Mouse (Mus musculus) hematopoietic stem cell, adult 5-6 weeks (primary cell): Measurements from ENCODE around the gene P2ry6. TPM values are rescaled to one million over a fixed set of nuclear protein-coding genes. Genes with fewer than 3 reads are reported as not detected.
A peak's percentile ranks its signal among the peaks of the same experiment; 100 is the strongest.

ENCODE experiments used
- ATAC-seq, 2 experiments: fragments of 125-278 bp in 1 of 2; replicated peaks in 1 of 2; 2 replicates each; pipeline ENCODE4 v1.8.0; 2016 to 2017; ENCODE audit warnings: inconsistent platforms in 2 of 2, mild to moderate bottlenecking in 2 of 2, moderate number of reproducible peaks in 2 of 2, low read depth in 1 of 2, moderate TSS enrichment in 1 of 2; ENCODE audit not compliant: low FRiP score in 2 of 2, poor library complexity in 2 of 2, severe bottlenecking in 2 of 2, insufficient read depth in 1 of 2, low TSS enrichment in 1 of 2
- total RNA-seq: library from RNA; stranded (forward); fragments of 172-1452, 232-1000 nt; gene quantifications from 2 replicates; pipeline ENCODE4 v1.2.3, GENCODE M21; 2017

Gene P2ry6
- total RNA-seq, 1 experiment from 2014 or later, result not detected

GRCm38 (mm10) chr7:100929639-100930303 is 44.7 kb downstream of the P2ry6 start:
- no peak for ATAC-seq

DNA sequence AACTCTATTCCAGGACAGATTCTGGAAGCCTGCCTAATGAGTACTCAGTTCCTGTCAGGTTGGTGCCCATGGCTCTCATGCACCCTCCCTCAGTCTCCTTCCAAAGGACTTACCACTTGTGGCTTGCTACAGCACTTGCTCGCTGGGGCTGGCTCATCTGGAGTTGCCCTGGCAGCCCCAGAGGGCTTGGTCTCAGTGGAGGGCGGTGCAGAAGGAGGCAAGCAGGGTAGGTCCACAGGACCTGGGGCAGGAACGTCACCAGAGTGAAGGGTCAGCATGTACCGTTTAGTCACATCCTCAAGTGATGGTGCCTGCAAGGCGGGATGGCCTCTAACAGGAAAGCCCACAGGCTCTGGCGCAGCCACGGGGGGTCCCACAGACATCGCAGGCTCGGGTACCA is 46.0 kb downstream of the P2ry6 start:
- ATAC-seq, result no peak

DNA sequence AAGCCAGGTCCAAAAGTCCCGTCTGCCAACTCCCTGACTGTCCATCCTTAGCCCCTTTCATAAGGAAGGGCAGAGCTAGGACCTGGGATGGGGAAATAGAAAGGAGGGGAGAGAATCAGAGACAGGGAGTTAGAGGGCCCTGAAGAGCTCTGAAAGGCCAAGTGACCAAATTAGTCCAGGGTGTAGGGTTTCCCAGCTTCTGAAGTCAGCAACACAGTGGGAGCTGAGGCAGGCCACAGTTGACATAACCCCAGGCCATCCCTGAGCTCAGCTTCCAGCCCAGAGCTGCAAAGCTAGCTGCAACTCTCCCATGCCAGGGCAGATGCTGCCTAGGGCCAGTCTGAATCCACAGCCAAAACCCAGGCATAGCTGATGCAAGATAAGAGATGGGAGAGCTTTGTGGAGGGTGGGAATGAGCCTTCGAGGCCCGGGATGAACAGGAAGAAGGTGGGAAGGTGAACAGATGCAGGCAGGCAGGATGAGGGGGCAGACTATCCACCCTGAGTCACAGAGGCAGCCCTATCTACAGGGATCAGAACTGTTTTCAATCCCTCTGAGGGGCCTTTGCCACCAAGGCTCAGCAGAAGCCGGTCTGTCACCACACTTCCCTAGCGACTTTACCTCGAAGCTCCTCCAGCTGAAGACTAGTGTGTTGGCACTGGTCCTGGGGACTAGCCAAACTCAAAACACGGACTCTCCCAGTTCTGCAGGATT is 47.0 kb downstream of the P2ry6 start:
- no peak for ATAC-seq

DNA sequence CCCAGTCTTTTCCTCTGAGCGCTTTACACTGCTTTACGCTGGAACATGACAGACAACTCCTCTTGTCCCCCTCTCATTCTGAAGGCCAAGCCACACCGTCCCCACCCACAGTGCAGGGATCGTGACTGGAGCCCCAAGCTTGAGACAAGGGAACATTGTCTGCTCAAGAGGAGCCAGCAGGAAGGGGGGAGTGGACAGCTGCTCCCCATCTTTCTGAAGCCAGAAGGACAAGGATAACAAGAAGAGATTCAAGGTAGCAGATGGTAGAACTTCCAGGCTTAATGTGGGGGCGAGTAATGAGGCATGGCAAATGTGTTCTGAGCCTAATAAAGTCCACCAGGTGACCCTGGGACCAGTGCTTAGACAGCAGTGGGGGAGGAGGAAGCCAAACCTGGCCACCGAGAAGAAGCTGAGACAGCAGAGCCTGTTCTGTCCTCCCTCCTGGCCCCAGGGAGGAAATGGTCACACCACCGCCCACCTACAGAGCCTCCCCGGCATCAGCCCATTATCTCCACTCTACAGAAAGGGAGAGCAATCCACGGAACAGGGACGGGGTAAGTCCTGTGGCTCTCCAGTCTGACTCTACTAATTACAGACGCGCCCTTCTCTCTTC is 48.0 kb downstream of the P2ry6 start:
- no peak for ATAC-seq

GRCm38 (mm10) chr7:100924674-100925445 is 49.6 kb downstream of the P2ry6 start:
- ATAC-seq, result no peak

- no peak for ATAC-seq
Measured at GRCm38 (mm10) chr7:100924200-100924599, 50.2 kb downstream of the P2ry6 start.

DNA sequence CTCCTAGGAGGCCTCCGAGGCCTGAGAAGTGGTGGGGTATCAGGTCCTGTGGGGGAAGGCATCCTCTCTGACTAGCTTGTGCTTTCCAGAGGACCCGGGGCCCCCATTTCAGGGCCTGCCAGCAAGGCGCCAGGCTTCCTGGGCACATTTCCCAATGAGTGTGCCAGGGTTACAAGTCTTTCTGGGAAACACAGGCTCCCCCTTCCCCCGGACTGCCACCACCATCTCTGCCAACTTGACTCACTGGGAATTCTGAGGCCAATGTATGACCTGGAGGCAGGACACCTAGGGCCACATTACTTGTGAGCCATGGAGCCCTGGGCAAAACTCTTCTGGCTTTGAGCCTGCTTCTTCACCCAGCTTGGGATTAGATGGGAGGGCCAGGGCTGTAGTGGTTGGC is 51.5 kb downstream of the P2ry6 start:
- no peak for ATAC-seq

GRCm38 (mm10) chr7:100921289-100921688 is 53.2 kb downstream of the P2ry6 start:
- no peak for ATAC-seq

DNA sequence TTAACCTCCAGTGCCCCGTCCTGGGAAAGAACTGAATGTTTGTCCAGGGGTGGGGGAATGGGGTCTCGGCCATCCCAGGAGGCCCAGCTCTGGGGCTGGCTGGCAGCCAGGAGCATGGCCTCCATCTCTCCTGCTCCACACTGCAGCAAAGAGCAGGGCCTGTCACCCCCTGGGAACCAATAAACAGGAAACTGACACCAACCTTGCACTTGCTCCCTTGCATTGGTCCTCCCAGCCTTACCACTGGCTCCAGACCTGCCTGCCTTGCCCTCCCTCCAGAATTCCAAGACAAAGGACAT is 54.7 kb downstream of the P2ry6 start:
- ATAC-seq, result no peak

GRCm38 (mm10) chr7:100919006-100919808 is 55.2 kb downstream of the P2ry6 start:
- ATAC-seq, result peak; percentile 53 to 72

GRCm38 (mm10) chr7:100918176-100918575 is 56.3 kb downstream of the P2ry6 start:
- ATAC-seq, result no peak

DNA sequence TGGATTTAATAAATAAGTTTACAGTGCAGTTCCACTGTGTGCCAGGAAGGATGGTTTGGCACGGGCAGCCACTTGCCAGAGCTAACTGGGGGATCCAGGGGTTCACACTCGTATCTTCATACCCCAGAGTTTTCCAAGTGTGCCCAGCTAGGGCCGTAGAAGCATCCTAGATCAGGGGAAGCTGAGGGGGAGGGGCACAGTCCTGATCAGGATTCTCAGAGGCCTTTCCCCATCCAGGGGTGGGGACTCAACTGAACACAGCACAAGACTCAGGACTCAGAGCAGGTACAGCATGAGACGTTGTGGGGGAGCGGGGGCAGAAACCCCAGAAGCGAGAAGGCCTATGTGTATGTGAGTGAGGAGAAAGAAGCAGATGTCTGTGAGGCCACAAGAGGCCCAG is 56.7 kb downstream of the P2ry6 start:
- ATAC-seq, result no peak

DNA sequence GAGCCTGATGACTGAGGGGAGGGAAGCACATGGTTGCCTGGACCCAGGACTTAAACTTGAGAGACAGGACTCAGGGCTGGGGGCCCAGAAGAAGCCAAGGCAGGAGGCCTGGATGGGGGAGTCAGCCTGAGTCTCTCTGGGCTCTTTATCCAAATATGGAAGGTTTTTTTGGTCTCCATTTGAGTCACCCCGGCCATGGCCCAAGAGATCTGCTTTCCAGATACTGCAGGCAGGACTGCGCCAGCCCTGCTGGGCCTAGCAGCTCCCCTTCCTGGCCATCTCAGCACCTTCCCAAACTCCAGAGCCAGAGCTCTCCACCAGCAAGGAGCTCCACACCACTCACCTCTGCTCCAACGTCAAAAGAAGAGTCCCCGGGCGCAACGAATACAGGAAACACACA is 57.9 kb downstream of the P2ry6 start:
- no peak for ATAC-seq

DNA sequence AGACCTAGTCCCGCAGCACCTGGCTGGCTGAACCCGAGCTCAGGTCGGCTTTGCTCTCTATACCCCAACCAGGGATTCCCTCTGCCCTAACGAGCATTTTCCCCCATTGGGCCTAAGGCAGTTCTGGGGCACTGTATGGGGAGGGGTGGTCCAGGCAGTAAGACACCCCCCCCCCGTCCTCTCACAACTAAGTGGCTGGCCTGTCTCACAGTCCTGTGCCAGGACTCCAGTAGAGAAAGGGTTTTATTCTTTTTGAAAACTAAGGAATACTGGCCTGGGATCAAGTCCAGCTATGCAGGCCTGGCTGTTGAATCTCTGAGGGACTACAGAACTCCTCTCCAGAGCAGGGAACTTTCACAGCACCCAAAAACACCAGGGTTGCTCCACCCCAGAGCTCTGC is 59.2 kb downstream of the P2ry6 start:
- no peak for ATAC-seq

GRCm38 (mm10) chr7:100911791-100912190 is 62.7 kb downstream of the P2ry6 start:
- ATAC-seq, result no peak

DNA sequence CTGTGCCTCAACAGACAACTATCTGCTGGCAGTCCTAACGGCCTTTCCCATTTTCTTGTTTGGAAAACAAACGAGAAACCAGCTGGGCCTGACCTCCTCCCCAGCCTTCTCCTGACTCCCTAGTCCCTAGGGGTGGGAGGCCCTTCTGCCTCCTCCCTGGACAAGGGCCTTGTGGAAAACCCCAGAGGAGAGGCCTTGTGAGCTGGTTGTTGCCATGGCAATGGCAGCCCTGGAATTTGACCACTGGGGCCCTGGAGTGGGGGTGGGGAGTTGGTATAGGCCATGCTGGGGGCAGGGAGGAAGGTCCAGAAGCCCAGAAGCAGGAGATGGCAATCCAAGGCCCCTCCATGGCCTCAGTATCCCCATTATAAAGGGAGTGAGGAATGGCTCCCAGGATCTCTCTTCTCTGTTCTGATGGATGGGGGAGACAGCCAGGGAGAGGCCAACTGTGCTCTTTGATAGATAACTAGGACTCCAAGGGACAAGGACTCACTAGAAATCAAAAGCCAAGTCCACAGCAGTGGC is 63.1 kb downstream of the P2ry6 start:
- no peak for ATAC-seq

DNA sequence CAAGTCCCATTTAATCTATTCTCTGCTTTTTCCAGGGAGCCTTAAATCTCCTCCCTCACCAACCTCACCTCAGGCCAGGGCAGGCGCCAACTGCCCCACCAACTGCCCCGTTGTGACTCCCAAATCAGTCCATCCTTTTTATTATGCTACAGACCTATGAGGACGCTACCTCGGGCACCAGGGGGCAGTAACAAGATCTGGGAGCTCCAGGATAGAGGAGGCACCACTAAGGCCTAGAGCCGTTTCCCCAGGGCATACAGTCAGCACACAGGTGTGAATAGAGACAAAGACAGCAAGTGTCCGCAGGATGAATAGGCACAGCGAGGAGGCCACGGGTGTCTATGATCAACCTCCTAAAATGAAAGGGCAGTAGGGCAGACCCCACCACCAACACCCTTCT is 65.9 kb downstream of the P2ry6 start:
- ATAC-seq, result no peak
